Mouse (Mus musculus): ENCODE measurements around the gene Gpx3.

- TF ChIP-seq CTCF (IDR thresholded peaks at IDR 0.05) (no peak), EP300 (IDR thresholded peaks at IDR 0.05) (peak; percentile 23; the same call in 1 of the 2 replicates)
Observed at GRCm38 (mm10) chr11:54958571-54959073, 56.4 kb downstream of the Gpx3 start.
